In genomic region chr4:150238433-150239086, GRCm38 (mm10) we compare ENCODE assay signal across 8 mouse cellular contexts. TPM values are rescaled to one million over a fixed set of nuclear protein-coding genes. Genes with fewer than 3 reads are reported as not detected.
DNase-seq lines count a peak whose midpoint lies in the region; ATAC-seq and TF ChIP-seq lines count a peak whose summit lies in the region.

No protein-coding gene starts in this region.

- no peak overlapping the region for H3K4me3 ChIP-seq in testis, adult 2 months (ENCODE audit: control insufficient read depth, low read depth, low read length)
- H3K4me3 ChIP-seq in forebrain, embryonic 12.5 days (replicated peaks), result peak overlapping the region; percentile 82
- peak overlapping the region; percentile 80 for H3K4me3 ChIP-seq in intestine, postnatal 0 days (ENCODE audit: low read depth, low read length)
- peak overlapping the region; percentile 99 for H3K4me3 ChIP-seq in myocyte

- no peak for ATAC-seq in forebrain, embryonic 12.5 days (ENCODE audit: low FRiP score)
- ATAC-seq in intestine, postnatal 0 days, result no peak
- ATAC-seq in megakaryocyte-erythroid progenitor cell, adult 5-6 weeks (replicated peaks; ENCODE audit: low FRiP score, low TSS enrichment, poor library complexity, severe bottlenecking), result no peak

- peak overlapping the region; percentile 87 for H3K9ac ChIP-seq in forebrain, embryonic 12.5 days
- H3K9ac ChIP-seq in intestine, postnatal 0 days (ENCODE audit: low read depth, low read length), result no peak overlapping the region

- H3K27ac ChIP-seq in testis, adult 2 months (ENCODE audit: control insufficient read depth, insufficient read depth, low read depth, low read length), result 0 out of 2 replicates have a peak overlapping the region, but pooled peaks have one; percentile 6
- peak overlapping the region; percentile 99 for H3K27ac ChIP-seq in forebrain, embryonic 12.5 days
- H3K27ac ChIP-seq in intestine, postnatal 0 days (ENCODE audit: low read depth, low read length), result no peak overlapping the region

- peaks cover 3% of the 10 kb centered on the region for H3K36me3 ChIP-seq in testis, adult 2 months (ENCODE audit: control insufficient read depth, insufficient read depth, low read length)
- H3K36me3 ChIP-seq in forebrain, embryonic 12.5 days (replicated peaks), result peaks cover 32% of the 10 kb centered on the region
- peaks cover 31% of the 10 kb centered on the region for H3K36me3 ChIP-seq in intestine, postnatal 0 days (ENCODE audit: control insufficient read depth, insufficient read depth)
- H3K36me3 ChIP-seq in myocyte (ENCODE audit: control insufficient read depth, insufficient read depth), result peaks cover 44% of the 10 kb centered on the region

- peak overlapping the region; percentile 48 for H3ac ChIP-seq in myocyte (ENCODE audit: control insufficient read depth, insufficient read length)

- no peak for TF ChIP-seq CTCF in testis, adult 2 months (IDR thresholded peaks at IDR 0.05; ENCODE audit: control insufficient read depth, insufficient read depth, insufficient replicate concordance, low read depth, low read length)
- no peak for TF ChIP-seq CTCF in intestine, postnatal 0 days (IDR thresholded peaks at IDR 0.05; ENCODE audit: low read depth)

- WGBS in forebrain, embryonic 12.5 days, result 3% methylated on average over 3 of the region's 3 CpGs
- WGBS in intestine, postnatal 0 days, result 14% methylated on average over 3 of the region's 3 CpGs

- H3K4me1 ChIP-seq in testis, adult 2 months (ENCODE audit: control insufficient read depth, insufficient read depth, low read length), result peaks cover 12% of the 10 kb centered on the region
- H3K4me1 ChIP-seq in forebrain, embryonic 12.5 days, result peaks cover 56% of the 10 kb centered on the region
- 0 out of 2 replicates have a peak, but pooled peaks cover 8% of the 10 kb centered on the region for H3K4me1 ChIP-seq in intestine, postnatal 0 days (replicated peaks; ENCODE audit: control insufficient read depth, insufficient read depth, low read length)

- no peak for DNase-seq in testis, postnatal 14 days (ENCODE audit: low spot score)
- DNase-seq in layer of hippocampus, postnatal 36 days, result no peak
- no peak for DNase-seq in spleen, adult 12 weeks (ENCODE audit: low spot score)

- H3K9me3 ChIP-seq in forebrain, embryonic 12.5 days, result no peaks in the 10 kb centered on the region
- H3K9me3 ChIP-seq in intestine, postnatal 0 days (ENCODE audit: control insufficient read depth), result no peaks in the 10 kb centered on the region

- TF ChIP-seq POLR2A in testis, adult 2 months (IDR thresholded peaks at IDR 0.05; ENCODE audit: control insufficient read depth, low read depth, low read length), result no peak
- no peak for TF ChIP-seq POLR2A in myocyte (IDR thresholded peaks at IDR 0.05; ENCODE audit: insufficient read length, low read depth)

- H3K79me2 ChIP-seq in myocyte (ENCODE audit: control insufficient read depth, insufficient read depth), result peaks cover 66% of the 10 kb centered on the region

- H3K27me3 ChIP-seq in testis, adult 2 months (ENCODE audit: control insufficient read depth, insufficient read depth, low read length), result no peaks in the 10 kb centered on the region
- no peaks in the 10 kb centered on the region for H3K27me3 ChIP-seq in forebrain, embryonic 12.5 days
- H3K27me3 ChIP-seq in intestine, postnatal 0 days (replicated peaks; ENCODE audit: control insufficient read depth, insufficient read depth, low read length), result no peaks in the 10 kb centered on the region
- H3K27me3 ChIP-seq in myocyte (ENCODE audit: control insufficient read depth, insufficient read depth, insufficient read length), result no peaks in the 10 kb centered on the region

- peak overlapping the region; percentile 87 for H3K4me2 ChIP-seq in forebrain, embryonic 12.5 days
- H3K4me2 ChIP-seq in intestine, postnatal 0 days (replicated peaks; ENCODE audit: low read depth), result peak overlapping the region; percentile 93
- peak overlapping the region; percentile 96 for H3K4me2 ChIP-seq in myocyte (ENCODE audit: low read depth)

TF ChIP-seq in myocyte, 11 proteins besides CTCF, POLR2A, EP300 and RAD21:
- TF ChIP-seq MAX (IDR thresholded peaks at IDR 0.05; ENCODE audit: low read depth) (peak; percentile 59), USF1 (IDR thresholded peaks at IDR 0.05; ENCODE audit: low read depth) (peak; percentile 17), MYOD1 (IDR thresholded peaks at IDR 0.05; ENCODE audit: control insufficient read depth in 1 of 3, insufficient read length in 2 of 3, low read depth in 2 of 3) (no peak), REST (IDR thresholded peaks at IDR 0.05; ENCODE audit: insufficient read depth, insufficient read length) (no peak), POLR2AphosphoS2 (IDR thresholded peaks at IDR 0.05; ENCODE audit: insufficient read length, low read depth) (peak; percentile 73), SRF (IDR thresholded peaks at IDR 0.05; ENCODE audit: control insufficient read depth, insufficient read length, low read depth) (peak; percentile 71)
TF ChIP-seq in myocyte: peak in this region for 4.

RNA-seq across cellular contexts. Expression of gene Eno1, which starts 2.0 kb away (rescaled TPM):
- polyA plus RNA-seq in testis, adult 2 months (2012; rRNA removed), result 477 and 586 TPM in 2 replicates
- polyA plus RNA-seq in forebrain, embryonic 12.5 days (2016; fragmentation: Nextera tagmentation; extraction: Ambion mirVana), result 1,282 and 1,334 TPM in 2 replicates
- 644 and 733 TPM in 2 replicates for polyA plus RNA-seq in intestine, postnatal 0 days (2015; fragmentation: Nextera tagmentation; extraction: Ambion mirVana)
- 1,358 TPM for polyA plus RNA-seq in myocyte (2012; fragmentation: generic; extraction: Trizol)
- total RNA-seq in megakaryocyte-erythroid progenitor cell, adult 5-6 weeks (2014; fragmentation: Nextera tagmentation), result 203 and 216 TPM in 2 replicates
- total RNA-seq in megakaryocyte-erythroid progenitor cell, adult 5-6 weeks (2017), result 136 and 155 TPM in 2 replicates
- 100 to 1,000 TPM; 415 to 417 TPM for total RNA-seq in layer of hippocampus, postnatal 36 days (2021)

RNA-seq across cellular contexts. Expression of gene Car6, which starts 37.4 kb away (rescaled TPM):
- polyA plus RNA-seq in testis, adult 2 months (2012; rRNA removed), result 0.10 TPM in 1 of 2 replicates, not detected in the other
- not detected in 2 replicates for polyA plus RNA-seq in forebrain, embryonic 12.5 days (2016; fragmentation: Nextera tagmentation; extraction: Ambion mirVana)
- not detected in 2 replicates for polyA plus RNA-seq in intestine, postnatal 0 days (2015; fragmentation: Nextera tagmentation; extraction: Ambion mirVana)
- polyA plus RNA-seq in myocyte (2012; fragmentation: generic; extraction: Trizol), result 52.7 TPM
- total RNA-seq in megakaryocyte-erythroid progenitor cell, adult 5-6 weeks (2014; fragmentation: Nextera tagmentation), result not detected in 2 replicates
- total RNA-seq in megakaryocyte-erythroid progenitor cell, adult 5-6 weeks (2017), result not detected in 2 replicates
- total RNA-seq in layer of hippocampus, postnatal 36 days (2021), result under 1 TPM in 1 of 2 experiments, not detected in 1; 0.25 TPM

RNA-seq across cellular contexts. Expression of gene Rere, which starts 42.9 kb away (rescaled TPM):
- 21.1 and 26.2 TPM in 2 replicates for polyA plus RNA-seq in testis, adult 2 months (2012; rRNA removed)
- polyA plus RNA-seq in forebrain, embryonic 12.5 days (2016; fragmentation: Nextera tagmentation; extraction: Ambion mirVana), result 41.5 and 44.4 TPM in 2 replicates
- polyA plus RNA-seq in intestine, postnatal 0 days (2015; fragmentation: Nextera tagmentation; extraction: Ambion mirVana), result 20.7 and 22.4 TPM in 2 replicates
- 34.0 TPM for polyA plus RNA-seq in myocyte (2012; fragmentation: generic; extraction: Trizol)
- total RNA-seq in megakaryocyte-erythroid progenitor cell, adult 5-6 weeks (2014; fragmentation: Nextera tagmentation), result 36.1 and 47.6 TPM in 2 replicates
- 7.7 and 17.1 TPM in 2 replicates for total RNA-seq in megakaryocyte-erythroid progenitor cell, adult 5-6 weeks (2017)
- total RNA-seq in layer of hippocampus, postnatal 36 days (2021), result 100 to 1,000 TPM; 114 to 152 TPM

Comparison
In these comparisons a context has a peak if more than half of its experiments do, and no peak if none do; other contexts are left out.
1. RNA of gene Car6, which starts 37.4 kb away (polyA plus RNA-seq): 52.7 TPM in myocyte (single experiment); 0.10 TPM in testis, adult 2 months, not detected in forebrain, embryonic 12.5 days and not detected in intestine, postnatal 0 days; every median in the first group is over 10 times any median in the second.
2. Peak in every context shown above with its lines, with median percentiles within 50 percentile points of each other: H3K4me2 ChIP-seq.